Mouse (Mus musculus) C2C12 (cell line): ENCODE measurements around the gene Mindy4.

Experiments used
- CTCF ChIP-seq: IDR thresholded peaks from one replicate; pipeline ENCODE4 v1.5.1; 2011; ENCODE audit not compliant: control insufficient read depth, insufficient read depth, insufficient read length
- MAX ChIP-seq: IDR thresholded peaks from one replicate; pipeline ENCODE4 v1.6.1; 2011; ENCODE audit warnings: mild to moderate bottlenecking, control low read depth

- TF ChIP-seq MAX = no peak
- no peak for TF ChIP-seq CTCF
These were observed 144.8 kb downstream of the Mindy4 start for GRCm38 (mm10) chr6:55347711-55348571.
